Mouse (Mus musculus) lung, embryonic 14.5 days (tissue): ENCODE results near the gene Ccdc89. TPM values are rescaled to one million over a fixed set of nuclear protein-coding genes. Genes with fewer than 3 reads are reported as not detected.

ENCODE experiments used
- ATAC-seq: fragments of 200-750 bp; cut with Nextera tagmentation; 2 replicates; pipeline ENCODE4 v1.8.0; 2017; ENCODE audit warnings: mild to moderate bottlenecking, moderate TSS enrichment, moderate library complexity; ENCODE audit not compliant: insufficient read depth
- DNase-seq: peaks from one replicate; pipeline ENCODE4 v3.0.0-alpha.2; 2015
- H3K27ac ChIP-seq: fragments of 300-500 bp; sonication (generic); 2 replicates; pipeline ENCODE4 v1.5.1; 2014; ENCODE audit warnings: low read depth, mild to moderate bottlenecking, moderate library complexity
- H3K27me3 ChIP-seq: fragments of 300-500 bp; sonication (generic); 2 replicates; pipeline ENCODE4 v1.6.1; 2014; ENCODE audit warnings: low read length, control low read depth; ENCODE audit not compliant: insufficient read depth
- H3K36me3 ChIP-seq: fragments of 300-500 bp; sonication (generic); 2 replicates; pipeline ENCODE4 v1.6.1; 2014; ENCODE audit warnings: control low read depth; ENCODE audit not compliant: insufficient read depth
- H3K4me1 ChIP-seq: fragments of 300-500 bp; sonication (generic); 2 replicates; pipeline ENCODE4 v1.6.1; 2014; ENCODE audit warnings: antibody characterized with exemption, control low read depth; ENCODE audit not compliant: insufficient read depth
- H3K4me2 ChIP-seq: fragments of 300-500 bp; sonication (generic); 2 replicates; pipeline ENCODE4 v1.6.1; 2014; ENCODE audit warnings: mild to moderate bottlenecking
- H3K4me3 ChIP-seq: fragments of 300-500 bp; sonication (generic); 2 replicates; pipeline ENCODE4 v1.5.1; 2014; ENCODE audit warnings: low read depth, low read length
- H3K9ac ChIP-seq: fragments of 300-500 bp; sonication (generic); 2 replicates; pipeline ENCODE4 v1.6.1; 2014
- H3K9me3 ChIP-seq: fragments of 300-500 bp; sonication (generic); 2 replicates; pipeline ENCODE4 v1.6.1; 2016; ENCODE audit warnings: low read depth, low read length, control low read depth
- CTCF ChIP-seq: IDR thresholded peaks from 2 replicates; pipeline ENCODE4 v1.5.1; 2016; ENCODE audit warnings: antibody characterized with exemption, low read depth
- WGBS: fragments of 180-500 bp; shearing (Covaris S2); extraction: QIAGEN DNeasy Blood & Tissue Kit; methylation state at CpG from one replicate; pipeline ENCODE4 v1.1.7; 2014; 5-methylcytosine and 5-hydroxymethylcytosine counted together
- polyA plus RNA-seq: library from polyadenylated mRNA; unstranded; fragments of >200 nt; fragmentation: Nextera tagmentation; extraction: Ambion mirVana; gene quantifications from 2 replicates; pipeline ENCODE4 v1.2.1, GENCODE M21; 2014

The Ccdc89 gene
- polyA plus RNA-seq = 1.5 TPM in 2 replicates

GRCm38 (mm10) chr7:90426020-90427001 is at the start of gene Ccdc89:
Gene Ccdc89 (plus strand): TSS chr7:90426577.
- peak; percentile 100 for ATAC-seq

DNA sequence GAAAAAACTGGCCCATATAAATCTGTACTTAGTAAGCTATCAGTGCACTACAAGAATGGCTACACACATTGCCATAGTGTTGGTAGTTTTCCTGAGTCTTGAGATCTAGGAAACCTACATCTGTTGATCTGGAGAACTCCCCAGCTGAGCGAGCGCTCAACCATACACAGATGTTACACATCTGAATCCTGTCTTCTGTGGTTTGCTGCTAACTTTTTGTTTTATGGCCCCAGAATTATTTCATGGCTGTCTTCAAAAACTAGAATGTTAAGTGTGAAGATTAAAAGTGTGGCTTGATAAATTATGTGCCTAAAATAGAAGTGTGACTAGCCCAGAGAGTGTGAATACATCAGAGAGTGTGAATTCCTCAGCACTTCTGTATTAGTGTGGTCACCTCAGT is 42.0 kb upstream of the Ccdc89 start:
- H3K27me3 ChIP-seq = no peaks in the 10 kb centered on the region
- no peak overlapping the region for H3K9ac ChIP-seq
- no peak overlapping the region for H3K4me3 ChIP-seq
- no peak for TF ChIP-seq CTCF
- H3K9me3 ChIP-seq = no peaks in the 10 kb centered on the region
- ATAC-seq = no peak
- no peak overlapping the region for H3K4me2 ChIP-seq
- H3K27ac ChIP-seq = no peak overlapping the region
- H3K4me1 ChIP-seq = no peaks in the 10 kb centered on the region
- no peaks in the 10 kb centered on the region for H3K36me3 ChIP-seq
- WGBS = 70% methylated on average over 2 of the region's 2 CpGs
- DNase-seq = no peak

More at GRCm38 (mm10) chr7:90426020-90427001, at the start of gene Ccdc89:
- DNase-seq = peak; percentile 93
- peak within 1 kb of the TSS; percentile 38 for H3K4me3 ChIP-seq
- H3K9me3 ChIP-seq = no peaks in the 10 kb centered on the region
- no peak for TF ChIP-seq CTCF
- no peaks in the 10 kb centered on the region for H3K27me3 ChIP-seq
- peak within 1 kb of the TSS; percentile 42; the same call in 1 of the 2 replicates for H3K27ac ChIP-seq
- 19% methylated on average over 29 of the region's 29 CpGs for WGBS
- H3K36me3 ChIP-seq = no peaks in the 10 kb centered on the region
- H3K9ac ChIP-seq = peak within 1 kb of the TSS; percentile 47
- no peaks in the 10 kb centered on the region for H3K4me1 ChIP-seq
- H3K4me2 ChIP-seq = peak within 1 kb of the TSS; percentile 74

DNA sequence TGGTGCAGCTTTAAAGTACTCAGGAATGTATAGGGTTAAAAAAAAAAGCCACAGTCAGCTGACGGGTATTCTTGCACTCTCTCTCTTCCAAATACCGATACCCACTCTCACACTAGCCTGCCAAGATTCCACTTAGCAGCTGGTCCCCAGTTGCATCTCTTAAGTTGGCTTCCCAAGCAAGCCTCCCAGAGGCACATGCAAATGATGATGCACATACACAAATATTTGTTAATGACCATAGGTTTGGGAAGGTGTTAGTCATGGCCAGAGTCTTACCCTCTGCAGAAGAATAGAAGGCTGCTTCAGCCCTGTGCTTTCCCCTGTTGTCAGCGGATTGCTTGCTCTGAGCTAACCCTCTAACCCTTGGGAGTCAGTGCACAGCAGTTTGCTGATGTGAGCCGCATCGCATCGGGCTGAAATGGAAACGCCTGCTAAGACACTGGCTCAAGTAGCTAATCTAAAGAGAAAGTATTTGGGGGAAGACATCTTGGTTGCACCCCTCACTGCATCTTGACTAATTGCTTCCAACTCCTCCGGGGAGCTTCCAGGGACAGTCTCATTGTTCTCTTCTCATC is 39.4 kb upstream of the Ccdc89 start:
- no peak overlapping the region for H3K27ac ChIP-seq
- WGBS = 6% methylated on average over 8 of the region's 8 CpGs
- H3K4me1 ChIP-seq = no peaks in the 10 kb centered on the region
- DNase-seq (peak; percentile 28), ATAC-seq (no peak)
- no peaks in the 10 kb centered on the region for H3K9me3 ChIP-seq
- peak overlapping the region; percentile 31; the same call in 1 of the 2 replicates for H3K4me2 ChIP-seq
- no peaks in the 10 kb centered on the region for H3K27me3 ChIP-seq
- H3K4me3 ChIP-seq = no peak overlapping the region
- no peak for TF ChIP-seq CTCF
- H3K9ac ChIP-seq = no peak overlapping the region
- H3K36me3 ChIP-seq = no peaks in the 10 kb centered on the region

DNA sequence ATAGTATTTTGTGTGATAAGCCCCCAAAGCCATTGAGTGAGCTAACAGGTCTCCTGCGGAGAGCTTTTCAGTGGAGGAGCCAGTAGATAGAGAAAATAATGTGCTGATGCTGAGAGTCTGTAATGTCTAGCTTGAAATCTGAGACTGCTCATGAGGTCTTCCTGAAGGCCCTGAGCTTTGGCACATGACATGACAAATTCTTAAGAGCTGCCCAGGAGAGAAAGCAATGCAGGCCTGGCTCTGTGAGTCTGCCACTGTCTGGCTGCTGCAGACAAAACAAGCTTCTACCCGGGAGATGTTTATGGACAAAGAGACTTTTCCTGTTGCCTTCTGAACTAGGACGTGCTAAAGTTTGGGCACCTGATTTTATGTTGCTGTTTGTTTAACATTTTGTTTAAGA is 36.6 kb upstream of the Ccdc89 start:
- H3K9ac ChIP-seq = no peak overlapping the region
- no peaks in the 10 kb centered on the region for H3K27me3 ChIP-seq
- WGBS = 40% methylated on average over 3 of the region's 3 CpGs
- H3K36me3 ChIP-seq = no peaks in the 10 kb centered on the region
- H3K27ac ChIP-seq = no peak overlapping the region
- ATAC-seq (no peak), DNase-seq (no peak)
- H3K4me1 ChIP-seq = no peaks in the 10 kb centered on the region
- TF ChIP-seq CTCF = no peak
- H3K9me3 ChIP-seq = no peaks in the 10 kb centered on the region
- no peak overlapping the region for H3K4me2 ChIP-seq
- H3K4me3 ChIP-seq = no peak overlapping the region

DNA sequence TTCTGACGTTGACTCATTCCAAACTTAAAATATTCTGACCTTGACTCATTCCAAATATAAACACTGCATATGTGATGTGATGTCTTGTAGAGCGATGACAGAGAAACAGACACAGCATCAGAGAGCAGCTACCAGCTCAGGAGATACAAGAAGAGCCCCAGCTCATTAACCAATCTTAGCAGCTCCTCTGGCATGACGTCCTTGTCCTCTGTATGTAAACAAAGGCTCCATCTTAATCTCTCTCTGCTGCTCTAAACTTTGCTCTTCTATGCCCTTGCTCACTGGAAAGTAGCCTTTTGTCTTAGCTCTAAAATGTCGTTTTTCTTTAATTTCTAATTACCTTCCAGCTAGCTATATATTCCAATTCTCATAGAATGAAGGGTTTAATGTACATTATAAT is 31.3 kb upstream of the Ccdc89 start:
- H3K9me3 ChIP-seq = no peaks in the 10 kb centered on the region
- no peak overlapping the region for H3K9ac ChIP-seq
- ATAC-seq (peak; percentile 80; the same call in 1 of the 2 replicates), DNase-seq (peak; percentile 43)
- 19% methylated on average over 4 of the region's 4 CpGs for WGBS
- H3K36me3 ChIP-seq = no peaks in the 10 kb centered on the region
- no peak for TF ChIP-seq CTCF
- no peaks in the 10 kb centered on the region for H3K27me3 ChIP-seq
- H3K27ac ChIP-seq = no peak overlapping the region
- no peak overlapping the region for H3K4me3 ChIP-seq
- no peak overlapping the region for H3K4me2 ChIP-seq
- no peaks in the 10 kb centered on the region for H3K4me1 ChIP-seq

GRCm38 (mm10) chr7:90395928-90396327 is 30.4 kb upstream of the Ccdc89 start:
- DNase-seq (no peak), ATAC-seq (no peak)
- no peak for TF ChIP-seq CTCF
- H3K4me2 ChIP-seq = no peak overlapping the region
- no peaks in the 10 kb centered on the region for H3K4me1 ChIP-seq
- 27% methylated on average over 5 of the region's 5 CpGs for WGBS
- no peaks in the 10 kb centered on the region for H3K9me3 ChIP-seq
- no peak overlapping the region for H3K4me3 ChIP-seq
- H3K27ac ChIP-seq = no peak overlapping the region
- H3K36me3 ChIP-seq = no peaks in the 10 kb centered on the region
- H3K9ac ChIP-seq = no peak overlapping the region
- H3K27me3 ChIP-seq = no peaks in the 10 kb centered on the region

DNA sequence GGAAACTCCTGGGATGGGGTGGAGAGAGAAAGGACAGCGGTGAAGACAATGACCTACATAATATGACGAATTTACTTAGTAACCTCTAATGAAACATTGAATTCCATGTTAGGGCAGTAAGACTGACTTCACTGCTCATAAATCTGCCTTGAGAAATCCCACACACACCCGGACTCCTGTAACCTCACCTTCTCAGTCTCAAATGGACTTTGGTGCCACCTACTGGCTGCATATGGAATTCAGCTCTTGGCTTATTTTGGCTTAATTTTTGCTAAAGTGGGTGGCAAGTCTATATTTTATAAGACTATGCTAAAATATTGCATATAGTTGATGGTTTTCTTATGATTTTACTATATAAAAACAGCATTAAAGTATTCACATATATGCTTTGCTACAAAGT is 16.4 kb upstream of the Ccdc89 start:
- no peak overlapping the region for H3K4me2 ChIP-seq
- no peaks in the 10 kb centered on the region for H3K4me1 ChIP-seq
- no peak overlapping the region for H3K9ac ChIP-seq
- no peaks in the 10 kb centered on the region for H3K27me3 ChIP-seq
- 0 out of 2 replicates have a peak, but pooled peaks have one; percentile 28 for ATAC-seq
- H3K27ac ChIP-seq = no peak overlapping the region
- no peak overlapping the region for H3K4me3 ChIP-seq
- H3K9me3 ChIP-seq = no peaks in the 10 kb centered on the region
- peak; percentile 84 for TF ChIP-seq CTCF
- peak; percentile 84 for DNase-seq
- no peaks in the 10 kb centered on the region for H3K36me3 ChIP-seq
- WGBS = 40% methylated on average over 3 of the region's 3 CpGs
